8 mouse cellular contexts compared by ENCODE assay signal in the genomic region with DNA sequence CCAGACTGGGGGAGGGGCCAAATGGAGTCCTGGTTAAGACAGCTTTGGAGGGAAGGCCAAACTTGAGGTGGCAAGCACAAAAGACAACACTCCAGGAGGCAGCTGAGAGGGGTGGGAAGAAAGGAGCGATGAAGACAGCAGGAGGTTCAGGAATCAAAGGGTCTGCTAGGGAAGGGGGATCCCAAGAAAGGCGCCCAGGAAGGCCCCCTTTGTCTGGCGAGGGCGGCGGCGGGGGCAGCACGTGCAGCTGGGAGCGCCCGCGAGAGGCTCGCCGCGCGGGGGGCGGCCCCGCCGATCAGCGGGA. TPM values are rescaled to one million over a fixed set of nuclear protein-coding genes. Genes with fewer than 3 reads are reported as not detected.
DNase-seq lines count a peak whose midpoint lies in the region; ATAC-seq and TF ChIP-seq lines count a peak whose summit lies in the region.

No protein-coding gene starts in this region.

- TF ChIP-seq CTCF in heart, postnatal 0 days (IDR thresholded peaks at IDR 0.05; ENCODE audit: low read depth) = no peak

- no peaks in the 10 kb centered on the region for H3K9me3 ChIP-seq in heart, postnatal 0 days (replicated peaks; ENCODE audit: control insufficient read depth, low read length)
- no peaks in the 10 kb centered on the region for H3K9me3 ChIP-seq in neural tube, embryonic 15.5 days (replicated peaks)

- no peak for ATAC-seq in cerebellum, adult (ENCODE audit: insufficient number of reproducible peaks, low FRiP score, low TSS enrichment)
- peak; percentile 0; the same call in 1 of the 2 replicates for ATAC-seq in heart, postnatal 0 days (ENCODE audit: insufficient read depth, low read depth)
- peak; percentile 62; the same call in 1 of the 2 replicates for ATAC-seq in neural tube, embryonic 15.5 days (ENCODE audit: low FRiP score)

- no peaks in the 10 kb centered on the region for H3K27me3 ChIP-seq in heart, postnatal 0 days (ENCODE audit: control insufficient read depth, insufficient read depth, low read length)
- H3K27me3 ChIP-seq in neural tube, embryonic 15.5 days (replicated peaks) = no peaks in the 10 kb centered on the region

- no peak for TF ChIP-seq EP300 in heart, postnatal 0 days (IDR thresholded peaks at IDR 0.05; ENCODE audit: low read depth)

- H3K9ac ChIP-seq in heart, postnatal 0 days (replicated peaks; ENCODE audit: low read depth, low read length) = peak overlapping the region; percentile 74
- H3K9ac ChIP-seq in neural tube, embryonic 15.5 days (replicated peaks) = peak overlapping the region; percentile 55

- H3K4me3 ChIP-seq in heart, postnatal 0 days (ENCODE audit: low read depth, low read length) = peak overlapping the region; percentile 50
- peak overlapping the region; percentile 51 for H3K4me3 ChIP-seq in neural tube, embryonic 15.5 days (replicated peaks)

- peak overlapping the region; percentile 85 for H3K27ac ChIP-seq in heart, postnatal 0 days (ENCODE audit: low read depth)
- H3K27ac ChIP-seq in neural tube, embryonic 15.5 days (replicated peaks) = peak overlapping the region; percentile 92

- H3K4me2 ChIP-seq in heart, postnatal 0 days (ENCODE audit: low read depth, low read length) = peak overlapping the region; percentile 73
- peak overlapping the region; percentile 68 for H3K4me2 ChIP-seq in neural tube, embryonic 15.5 days

- H3K36me3 ChIP-seq in heart, postnatal 0 days (replicated peaks; ENCODE audit: control insufficient read depth, insufficient read depth, low read length) = no peaks in the 10 kb centered on the region
- H3K36me3 ChIP-seq in neural tube, embryonic 15.5 days = no peaks in the 10 kb centered on the region

- WGBS in heart, postnatal 0 days = 2% methylated on average over 11 of the region's 18 CpGs
- 0% methylated on average over 16 of the region's 18 CpGs for WGBS in neural tube, embryonic 15.5 days

- DNase-seq in cerebellum, adult 8-10 months = peak; percentile 41
- peak; percentile 75 for DNase-seq in thymus, postnatal 0 days (ENCODE audit: low spot score)
- DNase-seq in thymus, postnatal 25 days = no peak
- DNase-seq in heart, postnatal 0 days (ENCODE audit: low spot score) = no peak
- peak; percentile 39 for DNase-seq in liver
- DNase-seq in layer of hippocampus, postnatal 14 days (ENCODE audit: low spot score in 2 of 2) = no peak

- peaks cover 41% of the 10 kb centered on the region for H3K4me1 ChIP-seq in heart, postnatal 0 days (ENCODE audit: control insufficient read depth, insufficient read depth)
- peaks cover 58% of the 10 kb centered on the region for H3K4me1 ChIP-seq in neural tube, embryonic 15.5 days

RNA-seq across cellular contexts. Expression of a gene that starts 16.5 kb away (rescaled TPM):
- 6.4 and 10.8 TPM in 2 replicates for polyA plus RNA-seq in thymus, postnatal 0 days (2015; fragmentation: Nextera tagmentation; extraction: Ambion mirVana)
- total RNA-seq in heart, postnatal 0 days (2014; rRNA removed; ENCODE audit: low replicate concordance) = 50.4 and 56.2 TPM in 2 replicates
- 3.1 and 3.9 TPM in 2 replicates for polyA plus RNA-seq in heart, postnatal 0 days (2015; fragmentation: Nextera tagmentation; extraction: Ambion mirVana)
- polyA plus RNA-seq in neural tube, embryonic 15.5 days (2015; fragmentation: Nextera tagmentation; extraction: Ambion mirVana) = 3.9 and 4.8 TPM in 2 replicates
- 10 to 100 TPM; 17.9 to 19.8 TPM for total RNA-seq in layer of hippocampus, postnatal 14 days (2021)

Comparison
In these comparisons a context has a peak if more than half of its experiments do, and no peak if none do; other contexts are left out.
1. DNase-seq: peak in cerebellum, adult 8-10 months (single experiment), thymus, postnatal 0 days (single experiment) and liver (single experiment); none in thymus, postnatal 25 days (single experiment), heart, postnatal 0 days (single experiment) and layer of hippocampus, postnatal 14 days (0 of 2).